ENCODE assay signal across 13 mouse cellular contexts in the genomic region with DNA sequence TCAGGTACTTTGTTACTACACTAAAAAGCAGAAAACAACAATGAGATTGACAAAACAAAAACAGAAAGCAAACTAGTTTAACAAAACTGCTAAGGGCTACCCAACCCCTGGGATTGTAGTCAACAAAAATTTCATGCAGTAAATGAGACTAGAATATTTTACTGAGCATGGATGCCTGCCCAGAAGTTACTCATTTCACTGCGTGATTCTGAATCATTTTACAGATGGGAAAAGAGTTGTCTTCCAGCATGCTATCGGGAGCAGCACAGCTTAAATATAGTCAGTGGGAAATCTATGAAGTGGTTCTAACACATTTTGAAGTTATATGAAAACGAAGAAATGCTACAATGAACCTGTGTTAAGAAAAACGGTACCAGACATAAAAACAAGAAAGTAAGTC.
DNase-seq lines count a peak whose midpoint lies in the region; ATAC-seq lines count a peak whose summit lies in the region.
"Had no signal": no experiment of that assay in that cellular context is flagged by ENCODE, and none has a peak within 500 bp of the region (broad histone marks: within the 10 kb centered on the region; RNA-seq: fewer than 3 reads in every experiment).

No protein-coding gene starts in this region.

- ATAC-seq in megakaryocyte-erythroid progenitor cell, adult 5-6 weeks (replicated peaks; ENCODE audit: low FRiP score, low TSS enrichment, poor library complexity, severe bottlenecking) = no peak

- peak; percentile 42 for DNase-seq in layer of hippocampus, adult 11-12 months (ENCODE audit: low spot score)
- no peak for DNase-seq in layer of hippocampus, postnatal 10 days (ENCODE audit: low spot score in 2 of 2)
- peak; percentile 82 for DNase-seq in brain, adult 2 months (ENCODE audit: low read depth, low spot score)
- peak; percentile 58 for DNase-seq in layer of hippocampus, adult 9-11 months
- peak; percentile 28 for DNase-seq in right cerebral cortex, postnatal 25 days
- no peak for DNase-seq in urinary bladder, adult 2 months (ENCODE audit: low spot score)
- no peak for DNase-seq in cerebellum, adult 9-11 months
- DNase-seq: adrenal gland, postnatal 14 days; cerebellum, adult 11 months; kidney, adult 18-20 months; kidney, postnatal 4 days; lung, adult 2 months had no signal

Comparison
In these comparisons a context has a peak if more than half of its experiments do, and no peak if none do; other contexts are left out.
1. DNase-seq: peak in layer of hippocampus, adult 11-12 months (single experiment), brain, adult 2 months (single experiment), layer of hippocampus, adult 9-11 months (single experiment) and right cerebral cortex, postnatal 25 days (single experiment); none in layer of hippocampus, postnatal 10 days (0 of 2), urinary bladder, adult 2 months (single experiment) and cerebellum, adult 9-11 months (single experiment).